Mouse (Mus musculus) forebrain, embryonic 16.5 days (tissue): ENCODE data around the gene Armc7. TPM values are rescaled to one million over a fixed set of nuclear protein-coding genes. Genes with fewer than 3 reads are reported as not detected.
"Not testable (repeated sequence)": the region's sequence is repeated elsewhere in the genome, so short reads cannot be mapped to it uniquely, and the experiment has no call there.

Source experiments
- ATAC-seq: fragments of 200-750 bp; cut with Nextera tagmentation; 2 replicates; pipeline ENCODE4 v1.8.0; 2017; ENCODE audit warnings: mild to moderate bottlenecking, moderate library complexity
- H3K27ac ChIP-seq: fragments of 300-500 bp; sonication (generic); 2 replicates; pipeline ENCODE4 v1.5.1; 2014; ENCODE audit warnings: low read length, control low read depth
- H3K27me3 ChIP-seq: fragments of 300-500 bp; sonication (generic); replicated peaks from 2 replicates; pipeline ENCODE4 v1.6.1; 2014; ENCODE audit warnings: low read length; ENCODE audit not compliant: control insufficient read depth, insufficient read depth
- H3K36me3 ChIP-seq: fragments of 300-500 bp; sonication (generic); 2 replicates; pipeline ENCODE4 v1.6.1; 2014; ENCODE audit not compliant: control insufficient read depth, insufficient read depth
- H3K4me1 ChIP-seq: fragments of 300-500 bp; sonication (generic); replicated peaks from 2 replicates; pipeline ENCODE4 v1.6.1; 2014; ENCODE audit warnings: low read length; ENCODE audit not compliant: control insufficient read depth, insufficient read depth
- H3K4me2 ChIP-seq: fragments of 300-500 bp; sonication (generic); 2 replicates; pipeline ENCODE4 v1.6.1; 2014; ENCODE audit warnings: mild to moderate bottlenecking, low read length, control low read depth
- H3K4me3 ChIP-seq: fragments of 300-500 bp; sonication (generic); replicated peaks from 2 replicates; pipeline ENCODE4 v1.5.1; 2014; ENCODE audit warnings: mild to moderate bottlenecking, low read length, control low read depth
- H3K9ac ChIP-seq: fragments of 300-500 bp; sonication (generic); replicated peaks from 2 replicates; pipeline ENCODE4 v1.6.1; 2014; ENCODE audit warnings: low read depth, low read length, control low read depth
- H3K9me3 ChIP-seq: fragments of 300-500 bp; sonication (generic); 2 replicates; pipeline ENCODE4 v1.6.1; 2016; ENCODE audit warnings: low read length; ENCODE audit not compliant: control insufficient read depth
- WGBS: fragments of 180-500 bp; shearing (Covaris S2); extraction: QIAGEN DNeasy Blood & Tissue Kit; methylation state at CpG from one replicate; pipeline ENCODE4 v1.1.7; 2014; 5-methylcytosine and 5-hydroxymethylcytosine counted together
- polyA plus RNA-seq: library from polyadenylated mRNA; unstranded; fragments of >200 nt; fragmentation: Nextera tagmentation; extraction: Ambion mirVana; gene quantifications from 2 replicates; pipeline ENCODE4 v1.2.1, GENCODE M21; 2015

The Armc7 gene
- polyA plus RNA-seq, 1 experiment from 2014 or later = 17.3 TPM

DNA sequence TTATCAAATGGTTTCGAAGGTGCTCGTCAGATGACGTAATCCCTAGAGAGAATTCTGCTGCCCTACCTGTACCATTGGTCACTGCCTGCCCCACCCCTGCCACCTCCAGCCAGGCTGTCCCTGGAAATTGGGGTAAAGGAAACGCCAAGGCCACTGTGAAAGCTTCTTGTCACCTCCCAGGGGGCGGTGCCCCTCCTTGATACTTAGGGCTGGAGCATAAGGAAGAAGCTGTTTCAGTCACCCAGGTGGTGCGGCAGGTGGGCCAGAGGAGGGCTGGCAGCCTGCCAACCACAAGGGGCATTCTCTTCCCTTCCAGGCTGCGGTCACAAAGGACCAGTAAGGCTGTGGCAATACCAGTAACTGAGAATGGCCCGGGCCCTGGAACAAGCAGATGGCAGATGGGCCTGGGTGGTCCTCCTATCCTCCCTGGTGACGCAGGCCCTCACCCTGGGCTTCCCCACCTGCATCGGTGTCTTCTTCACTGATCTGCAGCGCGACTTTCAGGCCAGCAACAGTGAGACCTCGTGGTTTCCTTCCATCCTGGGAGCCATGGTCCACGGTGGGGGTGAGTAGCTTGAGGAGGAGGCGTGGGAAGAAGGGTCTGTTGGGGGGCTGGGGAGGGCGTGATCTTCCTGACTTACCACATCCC lies 13.1 kb upstream of the Armc7 start, which contains the start of gene Slc16a5:
Gene Slc16a5, plus strand, starts transcription at position 232 of the 649 bp plus-strand sequence.
- no peaks in the 10 kb centered on the region for H3K4me1 ChIP-seq
- no peak within 1 kb of the TSS for H3K4me2 ChIP-seq
- H3K9ac ChIP-seq = no peak within 1 kb of the TSS
- H3K9me3 ChIP-seq = no peaks in the 10 kb centered on the region
- no peak for ATAC-seq
- no peak within 1 kb of the TSS for H3K27ac ChIP-seq
- no peaks in the 10 kb centered on the region for H3K36me3 ChIP-seq
- no peaks in the 10 kb centered on the region for H3K27me3 ChIP-seq
- H3K4me3 ChIP-seq = no peak within 1 kb of the TSS
- 69% methylated on average over 16 of the region's 16 CpGs for WGBS

DNA sequence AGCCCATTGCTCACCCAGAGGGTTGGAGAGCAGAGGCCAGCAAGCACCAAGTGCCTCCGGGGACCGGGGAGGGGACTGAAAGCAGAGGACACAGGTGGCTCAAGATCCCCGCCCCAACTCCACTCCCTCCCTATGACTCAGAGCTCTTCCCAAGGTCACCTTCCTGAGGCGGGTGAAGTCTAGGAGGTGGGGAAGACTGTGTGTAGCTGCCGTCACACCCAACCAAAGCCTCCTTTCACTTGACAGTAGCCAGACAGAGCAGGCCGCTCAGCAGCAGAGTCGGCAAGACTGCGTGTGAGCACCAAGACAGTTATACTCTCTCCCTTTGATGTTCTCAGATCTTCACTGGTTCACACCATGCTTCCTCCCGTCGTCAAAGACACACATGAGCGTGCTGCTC lies 12.1 kb upstream of the Armc7 start:
- H3K27ac ChIP-seq = no peak overlapping the region

DNA sequence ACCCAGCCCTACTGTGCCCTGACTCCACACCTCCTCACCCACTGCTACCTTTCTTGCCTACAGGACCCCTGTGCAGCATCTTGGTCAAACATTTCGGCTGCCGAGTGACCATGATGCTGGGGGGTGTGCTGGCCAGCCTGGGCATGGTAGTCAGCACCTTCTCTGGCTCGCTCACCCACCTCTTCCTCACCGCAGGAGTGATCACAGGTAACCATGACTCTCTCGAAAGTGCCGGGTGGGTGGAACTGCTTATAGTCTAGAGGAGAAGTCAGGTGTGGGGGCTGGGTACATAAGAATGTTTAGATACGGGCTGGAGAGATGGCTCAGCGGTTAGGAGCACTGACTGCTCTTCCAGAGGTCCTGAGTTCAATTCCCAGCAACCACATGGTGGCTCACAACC lies 10.6 kb upstream of the Armc7 start:
- Histone ChIP-seq H3K4me2 (no peak overlapping the region), H3K4me1 (no peaks in the 10 kb centered on the region), H3K4me3 (no peak overlapping the region), H3K27me3 (no peaks in the 10 kb centered on the region), H3K9me3 (no peaks in the 10 kb centered on the region), H3K36me3 (no peaks in the 10 kb centered on the region), H3K27ac (no peak overlapping the region), H3K9ac (no peak overlapping the region)
- 88% methylated on average over 8 of the region's 8 CpGs for WGBS
- ATAC-seq = no peak

More for the DNA sequence above, 12.1 kb upstream of the Armc7 start:
- no peaks in the 10 kb centered on the region for H3K4me1 ChIP-seq
- no peak overlapping the region for H3K4me3 ChIP-seq
- no peak overlapping the region for H3K4me2 ChIP-seq
- H3K27me3 ChIP-seq = no peaks in the 10 kb centered on the region
- no peaks in the 10 kb centered on the region for H3K9me3 ChIP-seq
- H3K9ac ChIP-seq = no peak overlapping the region
- H3K36me3 ChIP-seq = no peaks in the 10 kb centered on the region
- 78% methylated on average over 11 of the region's 11 CpGs for WGBS
- ATAC-seq = no peak

DNA sequence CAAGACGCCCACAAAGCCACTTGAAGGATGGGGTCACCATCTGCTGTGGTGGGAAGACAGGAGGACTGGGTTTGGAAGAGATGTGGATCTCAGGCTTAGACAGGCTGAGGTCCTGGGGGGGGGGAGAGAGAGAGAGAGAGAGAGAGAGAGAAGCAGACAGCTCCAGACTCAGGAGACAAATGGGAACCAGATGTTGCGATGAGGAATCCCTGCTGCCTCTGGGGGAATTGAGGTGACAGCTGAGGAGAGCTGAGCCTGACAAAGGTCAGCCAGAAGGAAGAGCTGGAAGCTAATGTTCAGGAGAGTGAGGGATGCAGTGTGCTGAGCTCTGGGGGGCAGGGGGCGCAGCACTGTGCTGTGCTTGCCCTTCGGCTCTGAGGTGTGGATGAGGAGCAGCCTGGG lies 8.2 kb upstream of the Armc7 start:
- H3K36me3 ChIP-seq = no peaks in the 10 kb centered on the region
- no peaks in the 10 kb centered on the region for H3K27me3 ChIP-seq
- 73% methylated on average over 4 of the region's 4 CpGs for WGBS
- H3K9ac ChIP-seq = no peak overlapping the region
- H3K4me3 ChIP-seq = no peak overlapping the region
- H3K27ac ChIP-seq = no peak overlapping the region
- no peaks in the 10 kb centered on the region for H3K9me3 ChIP-seq
- no peak for ATAC-seq
- no peak overlapping the region for H3K4me2 ChIP-seq
- H3K4me1 ChIP-seq = no peaks in the 10 kb centered on the region

DNA sequence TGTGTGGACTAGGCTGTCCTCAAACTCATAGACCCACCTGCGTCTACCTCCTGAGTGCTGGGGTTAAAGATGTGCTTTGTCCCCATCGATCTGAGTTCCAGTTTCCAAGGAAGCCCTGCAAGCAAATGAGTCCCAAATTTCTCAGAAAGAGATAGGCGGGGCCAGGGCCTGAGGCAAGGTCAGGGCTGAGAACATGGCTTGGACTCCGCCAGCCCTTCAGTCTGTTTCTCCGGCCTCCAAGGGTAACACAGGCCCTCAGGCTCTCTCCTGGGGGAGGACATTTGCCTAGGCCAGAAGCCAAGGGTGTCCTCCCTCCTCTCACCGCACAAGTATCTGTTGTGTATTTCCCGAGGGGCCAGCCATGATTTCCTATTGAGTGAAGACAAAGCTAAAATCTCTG lies 3.3 kb upstream of the Armc7 start:
- 85% methylated on average over 7 of the region's 7 CpGs for WGBS
- Histone ChIP-seq H3K36me3 (no peaks in the 10 kb centered on the region), H3K27ac (no peak overlapping the region), H3K9ac (no peak overlapping the region), H3K27me3 (no peaks in the 10 kb centered on the region), H3K4me3 (no peak overlapping the region), H3K4me1 (peaks cover 25% of the 10 kb centered on the region), H3K9me3 (no peaks in the 10 kb centered on the region), H3K4me2 (no peak overlapping the region)
- ATAC-seq = no peak

DNA sequence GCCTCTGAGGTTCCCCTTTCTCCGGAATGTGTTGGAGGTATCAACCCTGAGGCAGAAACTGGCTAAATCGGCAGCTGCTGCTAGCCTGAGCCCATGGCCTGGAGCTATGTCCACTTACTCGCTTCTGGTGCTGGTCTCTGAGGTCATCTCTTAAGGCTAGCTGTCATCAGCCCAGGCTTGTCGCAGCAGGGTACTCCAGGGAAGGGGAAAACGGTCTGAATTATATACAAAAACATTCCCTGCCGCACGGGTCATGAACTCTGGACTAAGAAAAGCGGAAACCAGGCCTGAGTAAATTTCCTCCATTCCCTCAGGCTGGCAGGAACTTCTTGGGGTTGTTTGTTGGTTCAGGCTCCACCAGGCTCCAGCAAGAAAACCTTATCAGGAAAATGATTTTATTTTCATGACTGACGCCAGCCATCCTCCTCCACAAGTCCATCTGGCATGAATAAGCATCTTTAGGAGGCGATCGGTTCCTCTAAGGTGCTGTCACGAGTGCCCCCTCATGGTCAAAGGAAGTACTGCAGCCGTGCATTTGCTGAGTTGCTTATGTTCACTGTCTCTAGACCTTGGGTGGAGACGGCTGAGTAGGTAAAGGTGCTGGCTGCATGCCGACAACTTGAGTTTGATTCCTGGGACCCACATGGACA lies 1.7 kb upstream of the Armc7 start:
- Histone ChIP-seq H3K4me3 (no peak overlapping the region), H3K9ac (no peak overlapping the region; the same call in 1 of the 2 replicates), H3K4me1 (peaks cover 28% of the 10 kb centered on the region), H3K27me3 (no peaks in the 10 kb centered on the region), H3K27ac (peak overlapping the region; percentile 49), H3K9me3 (no peaks in the 10 kb centered on the region), H3K36me3 (no peaks in the 10 kb centered on the region), H3K4me2 (no peak overlapping the region)
- ATAC-seq = no peak
- WGBS = 24% methylated on average over 15 of the region's 15 CpGs

DNA sequence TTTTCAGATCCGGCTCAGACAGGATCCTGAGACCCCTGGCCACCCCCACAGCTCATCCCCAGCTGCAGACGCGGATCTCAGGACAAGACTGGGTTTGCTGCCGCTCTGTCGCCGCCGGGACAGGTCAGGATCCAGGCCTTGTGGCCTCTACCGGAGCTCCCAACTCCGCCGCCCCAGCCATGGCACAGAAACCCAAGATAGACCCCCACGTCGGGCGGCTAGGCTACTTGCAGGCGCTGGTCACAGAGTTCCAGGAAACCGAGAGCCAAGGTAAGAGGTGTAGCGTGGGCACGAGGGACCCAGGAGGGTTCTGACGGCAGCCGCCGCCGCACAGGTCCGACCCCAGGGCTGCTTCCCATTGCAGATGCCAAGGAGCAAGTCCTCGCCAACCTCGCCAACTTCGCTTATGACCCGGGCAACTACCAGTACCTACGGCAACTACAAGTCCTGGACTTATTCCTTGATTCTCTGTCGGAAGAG lies 331 bp downstream of the Armc7 start:
- peak overlapping the region; percentile 82 for H3K4me3 ChIP-seq
- ATAC-seq = peak; percentile 26
- no peaks in the 10 kb centered on the region for H3K9me3 ChIP-seq
- 4% methylated on average over 28 of the region's 28 CpGs for WGBS
- no peaks in the 10 kb centered on the region for H3K27me3 ChIP-seq
- peak overlapping the region; percentile 56 for H3K9ac ChIP-seq
- no peaks in the 10 kb centered on the region for H3K36me3 ChIP-seq
- H3K4me1 ChIP-seq = peaks cover 28% of the 10 kb centered on the region
- peak overlapping the region; percentile 77 for H3K27ac ChIP-seq
- H3K4me2 ChIP-seq = peak overlapping the region; percentile 93

DNA sequence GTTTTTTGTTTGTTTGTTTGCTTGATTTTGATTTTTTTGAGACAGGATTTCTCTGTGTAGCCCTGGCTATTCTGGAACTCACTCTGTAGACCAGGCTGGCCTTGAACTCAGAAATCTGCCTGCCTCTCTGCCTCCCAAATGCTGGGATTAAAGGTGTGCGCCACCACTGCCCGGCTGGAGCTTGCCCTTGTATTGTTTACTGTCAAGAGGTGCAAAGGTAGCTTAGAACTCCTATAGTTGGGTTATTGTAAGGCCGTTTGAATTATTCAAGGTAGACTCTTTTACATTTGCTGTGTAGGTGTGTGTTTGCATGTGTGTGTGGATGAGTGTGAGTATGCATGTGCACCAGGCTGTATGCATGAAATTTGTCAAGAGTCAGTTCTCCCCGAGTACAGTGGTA lies 1.2 kb downstream of the Armc7 start:
- H3K27ac ChIP-seq, H3K9ac ChIP-seq, H3K4me3 ChIP-seq, ATAC-seq, H3K9me3 ChIP-seq, H3K27me3 ChIP-seq, H3K36me3 ChIP-seq: not testable (repeated sequence)
- Histone ChIP-seq H3K4me1 (peaks cover 28% of the 10 kb centered on the region), H3K4me2 (peak overlapping the region; percentile 93)
- WGBS = 80% methylated on average over 4 of the region's 4 CpGs

DNA sequence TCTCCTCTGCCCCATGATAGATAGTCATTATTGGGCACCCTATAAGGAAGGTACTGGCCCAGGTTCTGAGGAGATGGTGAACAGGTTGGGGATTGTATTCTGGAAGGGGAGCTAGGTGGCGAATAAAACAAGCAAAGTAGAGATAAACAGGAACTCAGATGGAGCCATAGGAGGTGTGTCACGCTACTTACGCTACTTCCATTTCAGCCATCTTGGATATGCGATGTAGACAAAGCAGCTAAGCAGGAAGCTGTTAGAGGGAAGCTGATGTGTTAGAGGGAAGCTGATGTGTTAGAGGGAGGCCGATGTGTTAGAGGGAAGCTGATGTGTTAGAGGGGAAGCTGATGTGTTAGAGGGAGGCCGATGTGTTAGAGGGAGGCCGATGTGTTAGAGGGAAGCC lies 1.9 kb downstream of the Armc7 start:
- H3K36me3 ChIP-seq, ATAC-seq, H3K27ac ChIP-seq, H3K9me3 ChIP-seq, H3K4me3 ChIP-seq, H3K27me3 ChIP-seq, H3K9ac ChIP-seq, H3K4me2 ChIP-seq: not testable (repeated sequence)
- WGBS = 87% methylated on average over 7 of the region's 7 CpGs
- H3K4me1 ChIP-seq = peaks cover 28% of the 10 kb centered on the region
